Mouse (Mus musculus): ENCODE data around the gene Cd209a. TPM values are rescaled to one million over a fixed set of nuclear protein-coding genes. Genes with fewer than 3 reads are reported as not detected.

The Cd209a gene
- polyA plus RNA-seq, 1 experiment: not detected

GRCm38 (mm10) chr8:3717321-3717954, 31.3 kb downstream of the Cd209a start:
- no peak for TF ChIP-seq TAL1 (IDR thresholded peaks at IDR 0.05; ENCODE audit: low read length)
- TF ChIP-seq GATA1 (IDR thresholded peaks at IDR 0.05; ENCODE audit: low read length): no peak
- H3K27me3 ChIP-seq (ENCODE audit: control insufficient read depth): no peaks in the 10 kb centered on the region

GRCm38 (mm10) chr8:3711646-3712045, 37.1 kb downstream of the Cd209a start:
- H3K9me3 ChIP-seq (ENCODE audit: control insufficient read depth, low read length): no peaks in the 10 kb centered on the region
- H3K27me3 ChIP-seq (ENCODE audit: control insufficient read depth): no peaks in the 10 kb centered on the region; the same call in 1 of the 2 replicates
- H3K36me3 ChIP-seq (ENCODE audit: control insufficient read depth): no peaks in the 10 kb centered on the region
- no peak overlapping the region for H3K4me3 ChIP-seq (replicated peaks)
- no peaks in the 10 kb centered on the region for H3K4me1 ChIP-seq (ENCODE audit: control insufficient read depth)
- no peak for TF ChIP-seq TAL1 (IDR thresholded peaks at IDR 0.05; ENCODE audit: low read length)
- TF ChIP-seq GATA1 (IDR thresholded peaks at IDR 0.05; ENCODE audit: low read length): no peak

More at GRCm38 (mm10) chr8:3717321-3717954, 31.3 kb downstream of the Cd209a start:
- H3K36me3 ChIP-seq (ENCODE audit: control insufficient read depth): no peaks in the 10 kb centered on the region
- H3K9me3 ChIP-seq (ENCODE audit: control insufficient read depth, low read length): no peaks in the 10 kb centered on the region
- H3K4me3 ChIP-seq (replicated peaks): no peak overlapping the region
- peaks cover 6% of the 10 kb centered on the region for H3K4me1 ChIP-seq (ENCODE audit: control insufficient read depth)

- no peaks in the 10 kb centered on the region for H3K36me3 ChIP-seq (ENCODE audit: control insufficient read depth)
- H3K27me3 ChIP-seq (ENCODE audit: control insufficient read depth): no peaks in the 10 kb centered on the region; the same call in 1 of the 2 replicates
- H3K9me3 ChIP-seq (ENCODE audit: control insufficient read depth, low read length): no peaks in the 10 kb centered on the region
- H3K4me3 ChIP-seq (replicated peaks): no peak overlapping the region
- no peaks in the 10 kb centered on the region for H3K4me1 ChIP-seq (ENCODE audit: control insufficient read depth)
- no peak for TF ChIP-seq TAL1 (IDR thresholded peaks at IDR 0.05; ENCODE audit: low read length)
- TF ChIP-seq GATA1 (IDR thresholded peaks at IDR 0.05; ENCODE audit: low read length): no peak
These were observed 38.5 kb downstream of the Cd209a start for GRCm38 (mm10) chr8:3710312-3710711.

GRCm38 (mm10) chr8:3707611-3708010, 41.2 kb downstream of the Cd209a start:
- Histone ChIP-seq H3K27me3 (ENCODE audit: control insufficient read depth) (no peaks in the 10 kb centered on the region; the same call in 1 of the 2 replicates), H3K4me3 (replicated peaks) (no peak overlapping the region), H3K4me1 (ENCODE audit: control insufficient read depth) (no peaks in the 10 kb centered on the region), H3K9me3 (ENCODE audit: control insufficient read depth, low read length) (no peaks in the 10 kb centered on the region), H3K36me3 (ENCODE audit: control insufficient read depth) (no peaks in the 10 kb centered on the region)
- TF ChIP-seq GATA1 (IDR thresholded peaks at IDR 0.05; ENCODE audit: low read length): no peak
- no peak for TF ChIP-seq TAL1 (IDR thresholded peaks at IDR 0.05; ENCODE audit: low read length)

- H3K4me1 ChIP-seq (ENCODE audit: control insufficient read depth): no peaks in the 10 kb centered on the region
These were observed 43.1 kb downstream of the Cd209a start for GRCm38 (mm10) chr8:3705711-3706110.

GRCm38 (mm10) chr8:3701491-3701890, 47.3 kb downstream of the Cd209a start:
- TF ChIP-seq GATA1 (IDR thresholded peaks at IDR 0.05; ENCODE audit: low read length) (no peak), TAL1 (IDR thresholded peaks at IDR 0.05; ENCODE audit: low read length) (no peak)
- no peaks in the 10 kb centered on the region for H3K27me3 ChIP-seq (ENCODE audit: control insufficient read depth)
- H3K4me1 ChIP-seq (ENCODE audit: control insufficient read depth): no peaks in the 10 kb centered on the region
- no peaks in the 10 kb centered on the region for H3K9me3 ChIP-seq (ENCODE audit: control insufficient read depth, low read length)
- H3K4me3 ChIP-seq (replicated peaks): no peak overlapping the region
- no peaks in the 10 kb centered on the region for H3K36me3 ChIP-seq (ENCODE audit: control insufficient read depth)

More at GRCm38 (mm10) chr8:3705711-3706110, 43.1 kb downstream of the Cd209a start:
- Histone ChIP-seq H3K9me3 (ENCODE audit: control insufficient read depth, low read length) (no peaks in the 10 kb centered on the region), H3K4me3 (replicated peaks) (no peak overlapping the region), H3K27me3 (ENCODE audit: control insufficient read depth) (no peaks in the 10 kb centered on the region; the same call in 1 of the 2 replicates), H3K36me3 (ENCODE audit: control insufficient read depth) (no peaks in the 10 kb centered on the region)
- no peak for TF ChIP-seq TAL1 (IDR thresholded peaks at IDR 0.05; ENCODE audit: low read length)
- no peak for TF ChIP-seq GATA1 (IDR thresholded peaks at IDR 0.05; ENCODE audit: low read length)

- Histone ChIP-seq H3K4me3 (replicated peaks) (no peak within 1 kb of the TSS), H3K36me3 (ENCODE audit: control insufficient read depth) (no peaks in the 10 kb centered on the region), H3K4me1 (ENCODE audit: control insufficient read depth) (no peaks in the 10 kb centered on the region), H3K9me3 (ENCODE audit: control insufficient read depth, low read length) (peaks cover 2% of the 10 kb centered on the region; the same call in 1 of the 2 replicates), H3K27me3 (ENCODE audit: control insufficient read depth) (no peaks in the 10 kb centered on the region)
- TF ChIP-seq TAL1 (IDR thresholded peaks at IDR 0.05; ENCODE audit: low read length): no peak
- no peak for TF ChIP-seq GATA1 (IDR thresholded peaks at IDR 0.05; ENCODE audit: low read length)
These were observed 54.7 kb downstream of the Cd209a start, which contains the start of gene Fcer2a for GRCm38 (mm10) chr8:3694121-3694520. Gene Fcer2a (minus strand): TSS chr8:3694175.

Other genes starting within 250 kb of the Cd209a start
- gene Mcoln1, start 248.5 kb downstream of the Cd209a start, polyA plus RNA-seq (2012): 10.0 and 15.4 TPM in 2 replicates
- gene Pnpla6, start 233.6 kb downstream of the Cd209a start, polyA plus RNA-seq (2012): 1.7 and 1.9 TPM in 2 replicates
- not detected in 2 replicates for gene C330021F23Rik, start 181.0 kb downstream of the Cd209a start, polyA plus RNA-seq (2012)
- 0.37 and 0.54 TPM in 2 replicates for gene Camsap3, start 161.7 kb downstream of the Cd209a start, polyA plus RNA-seq (2012)
- gene Xab2, start 127.7 kb downstream of the Cd209a start, polyA plus RNA-seq (2012): 4.2 and 4.7 TPM in 2 replicates
- 12.7 and 17.8 TPM in 2 replicates for gene Pet100, start 127.4 kb downstream of the Cd209a start, polyA plus RNA-seq (2012)
- not detected in 2 replicates for gene Pcp2, start 123.4 kb downstream of the Cd209a start, polyA plus RNA-seq (2012)
- gene Stxbp2, start 118.0 kb downstream of the Cd209a start, polyA plus RNA-seq (2012): 13.3 and 17.2 TPM in 2 replicates
- gene Retn, start 93.2 kb downstream of the Cd209a start, polyA plus RNA-seq (2012): not detected in 2 replicates
- not detected in 2 replicates for gene Mcemp1, start 83.2 kb downstream of the Cd209a start, polyA plus RNA-seq (2012)
- not detected in 2 replicates for gene Fcor, start 76.6 kb downstream of the Cd209a start, polyA plus RNA-seq (2012)
- gene Trappc5, start 72.7 kb downstream of the Cd209a start, polyA plus RNA-seq (2012): 0.90 and 0.92 TPM in 2 replicates
- gene Fcer2a, start 54.8 kb downstream of the Cd209a start, polyA plus RNA-seq (2012): not detected in 2 replicates
- 0.03 TPM in 1 of 2 replicates, not detected in the other for gene Clec4g, start 28.3 kb downstream of the Cd209a start, polyA plus RNA-seq (2012)
- gene Cd209e, start 105.3 kb upstream of the Cd209a start, polyA plus RNA-seq (2012): not detected in 2 replicates
- gene Cd209d, start 129.6 kb upstream of the Cd209a start, polyA plus RNA-seq (2012): not detected in 2 replicates
- not detected in 2 replicates for gene Cd209b, start 177.9 kb upstream of the Cd209a start, polyA plus RNA-seq (2012)
- gene Cd209c, start 205.8 kb upstream of the Cd209a start, polyA plus RNA-seq (2012): not detected in 2 replicates